Mouse (Mus musculus) embryo, embryonic 9.5 days (tissue): Measurements from ENCODE around the gene 1810010H24Rik.
"Not testable (repeated sequence)": the region's sequence is repeated elsewhere in the genome, so short reads cannot be mapped to it uniquely, and the experiment has no call there.

ENCODE experiments used
- DNase-seq: peaks from one replicate; pipeline ENCODE4 v3.0.0-alpha.2; 2017; ENCODE audit errors: extremely low spot score

1810010H24Rik gene

DNA sequence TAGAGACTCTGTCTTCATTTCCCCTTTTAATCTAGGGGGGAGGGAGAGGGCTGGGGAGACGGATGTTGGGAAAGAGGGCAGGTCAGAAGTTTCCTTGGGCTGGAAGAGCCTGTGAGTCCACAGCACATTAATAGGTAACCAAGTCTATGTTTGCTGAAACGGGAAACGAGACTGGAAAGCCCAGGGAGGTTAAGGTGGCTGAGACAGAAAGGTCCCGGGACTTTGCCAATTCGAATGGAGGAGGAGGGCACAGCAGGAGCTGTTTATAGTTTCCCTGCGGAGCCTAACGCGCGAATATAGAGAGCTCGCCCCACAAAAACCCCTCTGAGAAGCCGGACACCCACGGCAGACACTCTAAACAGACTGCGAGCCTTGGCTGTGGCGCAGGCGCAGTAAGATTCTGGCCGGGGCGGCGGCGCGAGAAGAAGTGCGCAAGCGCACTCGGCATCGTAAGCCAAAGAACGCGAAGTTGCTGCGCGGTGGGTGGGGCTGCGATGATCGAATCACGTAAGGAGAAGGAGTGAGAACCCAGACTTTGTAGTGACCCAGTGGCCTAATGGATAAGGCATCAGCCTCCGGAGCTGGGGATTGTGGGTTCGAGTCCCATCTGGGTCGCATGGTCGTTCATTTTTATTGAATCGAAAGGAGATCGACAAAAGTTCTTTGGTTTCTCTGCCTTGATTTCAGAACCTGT, 13.0 kb upstream of the 1810010H24Rik start:
- peak; percentile 99 for DNase-seq

DNA sequence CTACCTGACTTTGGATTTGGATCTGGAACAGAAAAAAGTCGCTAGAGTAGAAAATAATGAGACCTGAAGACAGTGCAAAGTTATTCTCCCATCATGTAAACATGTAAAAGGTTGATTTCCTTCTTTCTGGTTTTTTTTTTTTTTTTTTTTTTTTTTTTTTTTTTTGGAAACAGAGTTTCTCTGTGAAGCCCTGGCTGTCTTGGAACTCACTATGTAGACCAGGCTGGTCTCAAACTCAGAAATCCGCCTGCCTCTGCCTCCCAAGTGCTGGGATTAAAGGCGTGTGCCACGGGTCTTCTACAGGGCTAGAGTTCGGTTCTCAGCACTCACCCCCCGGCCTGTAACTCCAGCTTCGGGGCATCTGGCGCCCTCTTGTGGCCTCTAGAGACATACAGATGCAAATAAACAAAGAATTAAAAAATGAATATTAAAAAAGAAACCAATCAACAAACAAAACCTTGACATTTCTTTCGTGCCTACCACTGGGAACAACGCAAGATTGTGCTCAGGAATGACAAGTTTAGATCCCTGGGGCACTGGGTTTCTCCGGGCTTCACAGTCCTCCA, 11.4 kb upstream of the 1810010H24Rik start:
- DNase-seq, result no peak

DNA sequence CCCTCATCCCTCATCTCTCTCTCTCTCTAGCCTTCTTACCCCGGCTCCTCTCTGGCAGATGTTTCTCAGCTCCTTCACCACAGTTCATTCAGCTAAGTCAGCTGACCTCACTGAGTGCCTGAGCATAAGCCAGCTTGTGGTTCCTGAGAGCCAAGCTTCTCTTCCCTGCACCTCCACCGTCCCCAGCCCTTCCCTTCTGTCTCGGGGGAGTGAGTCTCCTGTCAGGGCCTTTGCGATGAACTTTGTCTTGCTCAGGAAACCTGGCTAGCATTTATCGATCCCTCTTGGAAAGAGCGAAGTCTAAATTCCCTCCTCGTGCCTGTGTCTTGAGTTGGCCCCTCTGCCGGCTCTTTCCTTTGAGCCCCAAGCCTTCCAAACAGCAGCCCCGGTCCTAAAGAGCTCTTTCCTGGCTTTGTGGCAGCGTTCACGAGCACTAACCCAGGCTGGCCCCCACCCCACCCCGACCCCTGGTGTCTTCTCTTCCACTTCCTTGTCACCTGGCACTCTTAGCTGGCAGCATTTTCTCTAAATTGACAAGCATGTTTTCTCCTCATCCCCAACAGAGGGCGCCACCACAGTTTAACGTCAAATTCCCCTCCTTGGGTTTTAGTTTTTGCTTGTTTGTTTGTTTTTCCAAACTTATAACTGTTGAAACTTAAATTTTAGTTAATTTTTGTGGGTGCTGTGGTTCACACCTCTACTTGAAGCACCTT, 10.7 kb upstream of the 1810010H24Rik start:
- no peak for DNase-seq

DNA sequence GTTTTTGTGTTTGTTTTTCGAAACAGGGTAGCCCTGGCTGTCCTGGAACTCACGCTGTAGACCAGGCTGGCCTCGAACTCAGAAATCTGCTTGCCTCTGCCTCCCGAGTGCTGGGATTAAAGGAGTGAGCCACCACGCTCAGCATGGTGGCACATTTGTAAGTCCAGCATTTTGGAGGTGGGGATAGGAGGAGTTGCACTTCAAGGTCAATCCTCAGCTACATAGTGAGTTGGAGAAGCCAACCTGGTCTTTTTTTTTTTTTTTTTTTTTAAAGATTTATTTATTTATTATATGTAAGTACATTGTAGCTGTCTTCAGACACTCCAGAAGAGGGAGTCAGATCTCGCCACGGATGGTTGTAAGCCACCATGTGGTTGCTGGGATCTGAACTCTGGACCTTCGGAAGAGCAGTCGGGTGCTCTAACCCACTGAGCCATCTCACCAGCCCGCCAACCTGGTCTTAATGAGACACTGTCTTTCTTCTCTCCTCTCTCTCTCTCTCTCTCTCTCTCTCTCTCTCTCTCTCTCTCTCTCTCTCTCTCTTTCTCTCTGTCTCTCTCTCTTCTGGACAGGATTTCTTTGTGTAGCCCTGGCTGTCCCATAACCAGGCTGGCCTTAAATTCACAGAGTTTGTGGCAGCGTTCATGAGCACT, 9.8 kb upstream of the 1810010H24Rik start:
- DNase-seq, result not testable (repeated sequence)

DNA sequence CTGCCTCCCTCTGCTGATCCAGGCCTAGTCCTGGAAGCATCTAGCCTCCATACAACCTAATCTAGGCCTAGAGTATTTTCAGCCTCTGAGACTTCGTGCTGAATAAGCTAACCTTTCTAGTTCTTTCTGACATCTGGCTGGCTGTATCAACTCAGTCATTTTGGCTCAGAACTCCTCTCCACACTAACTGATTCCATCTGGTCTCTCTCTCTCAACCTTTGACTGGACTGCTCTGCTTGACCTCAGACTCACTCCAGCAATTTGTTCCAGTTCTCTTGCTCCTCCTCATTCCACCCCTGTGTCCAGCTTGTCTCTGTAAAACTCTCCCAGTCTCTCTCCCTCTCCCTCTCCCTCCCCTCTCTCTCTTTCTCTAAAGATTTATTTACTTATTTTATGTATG, 8.6 kb upstream of the 1810010H24Rik start:
- DNase-seq, result no peak

DNA sequence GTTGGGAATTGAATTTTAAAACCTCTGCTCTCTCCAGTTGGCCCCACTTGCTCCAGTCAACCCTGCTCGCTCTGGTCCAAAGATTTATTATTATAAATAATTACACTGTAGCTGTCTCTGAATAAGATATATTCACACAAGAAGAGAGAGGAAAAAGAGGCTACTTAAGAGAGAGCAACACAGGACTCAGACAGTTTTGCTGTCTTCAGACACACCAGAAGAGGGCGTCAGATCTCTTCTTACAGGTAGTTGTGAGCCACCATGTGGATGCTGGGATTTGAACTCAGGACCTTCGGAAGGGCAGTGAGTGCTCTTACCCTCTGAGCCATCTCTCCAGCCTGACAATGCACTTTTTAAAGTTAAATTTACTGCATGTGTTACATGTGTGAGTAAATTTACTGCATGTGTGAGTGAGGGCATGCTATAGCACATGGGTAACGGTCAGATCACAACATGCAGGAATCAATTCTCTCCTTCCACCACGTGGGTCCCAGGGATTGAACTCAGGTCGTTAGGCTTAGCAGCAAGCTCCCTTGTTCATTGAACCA, 8.1 kb upstream of the 1810010H24Rik start:
- no peak for DNase-seq

DNA sequence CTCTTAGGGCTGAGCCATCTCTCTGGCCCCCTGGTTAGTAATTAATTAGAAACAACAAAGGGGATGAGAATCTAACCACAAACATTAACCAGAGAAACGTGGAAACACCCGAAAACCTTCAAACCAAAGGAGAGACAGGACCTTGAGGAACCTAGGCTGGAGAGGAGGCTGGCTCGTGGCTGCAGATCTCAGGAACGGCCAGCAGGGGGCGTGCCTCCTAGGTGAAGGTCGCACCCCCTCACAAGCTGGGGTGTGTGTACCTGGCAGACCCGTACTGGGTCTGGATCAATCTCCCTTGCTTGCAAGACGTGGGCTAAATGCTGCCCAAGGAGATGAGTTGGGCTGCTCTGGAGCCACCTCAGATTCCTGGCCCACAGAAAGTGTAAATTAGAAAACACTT, 6.9 kb upstream of the 1810010H24Rik start:
- no peak for DNase-seq

DNA sequence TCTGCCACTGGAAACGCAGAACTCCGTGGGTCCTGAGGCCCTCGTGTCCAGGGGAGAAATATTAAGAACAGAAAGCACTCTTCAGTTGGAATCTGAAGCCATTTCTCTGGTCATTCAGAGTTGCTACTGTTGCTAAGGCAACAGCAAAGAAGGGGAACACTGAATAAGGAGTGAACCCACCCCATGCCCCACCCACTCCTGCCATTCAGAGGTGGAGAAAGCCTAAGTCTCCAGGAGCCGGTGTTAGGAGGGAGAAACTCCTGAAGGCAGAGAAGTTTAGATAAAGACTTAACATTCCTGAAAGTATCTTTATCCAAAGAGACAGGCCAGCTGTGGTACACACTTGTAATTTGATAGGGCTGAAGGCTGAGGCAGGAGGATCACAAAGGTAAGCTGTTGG, 6.2 kb upstream of the 1810010H24Rik start:
- DNase-seq, result no peak

DNA sequence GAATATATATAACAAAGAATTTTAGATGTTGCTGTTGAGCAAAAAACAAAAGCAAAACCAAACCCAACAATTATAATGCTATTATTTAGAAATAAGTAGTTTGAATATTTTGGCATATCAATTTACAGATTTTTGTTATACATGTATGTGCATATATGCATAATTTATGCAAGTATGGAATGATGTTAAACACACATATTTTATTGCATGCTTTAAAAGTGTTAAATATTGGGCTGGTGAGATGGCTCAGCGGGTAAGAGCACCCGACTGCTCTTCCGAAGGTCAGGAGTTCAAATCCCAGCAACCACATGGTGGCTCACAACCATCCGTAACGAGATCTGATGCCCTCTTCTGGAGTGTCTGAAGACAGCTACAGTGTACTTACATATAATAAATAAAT, 5.8 kb upstream of the 1810010H24Rik start:
- not testable (repeated sequence) for DNase-seq

DNA sequence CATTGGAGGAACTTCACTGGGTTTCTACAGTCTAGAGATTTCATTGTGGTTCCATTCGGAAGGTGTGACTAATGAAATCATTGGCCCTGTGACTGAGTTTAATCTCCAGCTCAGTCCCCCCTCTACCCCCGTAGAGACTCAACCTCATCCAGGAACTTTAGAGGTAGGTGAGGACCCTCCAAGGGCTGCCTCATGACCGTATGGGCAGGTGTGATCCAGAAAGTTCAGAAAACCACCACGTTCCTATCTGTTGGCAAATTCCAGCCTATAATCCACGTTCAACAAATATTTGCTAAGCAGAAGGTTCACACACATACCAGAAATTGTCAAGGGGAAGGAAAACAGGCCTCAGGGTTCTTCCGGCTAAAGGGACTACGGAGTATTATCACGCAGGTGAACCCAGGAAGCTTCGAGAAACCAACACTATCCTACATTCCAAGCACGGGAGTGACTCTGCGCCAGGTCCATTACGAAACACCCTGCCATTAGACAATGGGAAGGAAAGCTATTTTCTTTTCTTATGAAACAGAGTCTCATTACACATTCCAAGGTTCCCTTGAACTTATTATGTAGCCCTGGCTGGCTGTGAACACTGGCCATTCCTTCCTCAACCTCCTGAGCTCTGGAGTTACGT, 3.3 kb upstream of the 1810010H24Rik start:
- no peak for DNase-seq

DNA sequence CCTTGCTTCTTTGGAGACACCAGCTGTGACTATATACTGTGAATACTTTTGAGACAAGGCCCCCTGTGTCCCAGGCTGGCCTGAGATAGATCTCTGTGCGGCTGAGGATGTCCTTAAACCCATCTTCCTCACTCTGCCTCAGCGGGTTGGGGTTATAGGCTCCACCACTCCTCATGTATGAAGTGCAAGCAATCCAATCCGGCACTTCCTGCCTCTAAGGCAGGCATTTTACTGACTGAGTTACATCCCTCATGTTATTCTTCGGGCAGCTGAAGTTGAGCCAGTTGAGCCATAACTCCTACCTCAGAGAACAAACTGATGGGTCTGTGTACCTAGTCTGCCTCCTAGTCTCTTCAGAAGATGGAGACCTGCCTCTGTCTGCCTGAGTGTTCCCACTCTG, 1.1 kb upstream of the 1810010H24Rik start:
- no peak for DNase-seq

DNA sequence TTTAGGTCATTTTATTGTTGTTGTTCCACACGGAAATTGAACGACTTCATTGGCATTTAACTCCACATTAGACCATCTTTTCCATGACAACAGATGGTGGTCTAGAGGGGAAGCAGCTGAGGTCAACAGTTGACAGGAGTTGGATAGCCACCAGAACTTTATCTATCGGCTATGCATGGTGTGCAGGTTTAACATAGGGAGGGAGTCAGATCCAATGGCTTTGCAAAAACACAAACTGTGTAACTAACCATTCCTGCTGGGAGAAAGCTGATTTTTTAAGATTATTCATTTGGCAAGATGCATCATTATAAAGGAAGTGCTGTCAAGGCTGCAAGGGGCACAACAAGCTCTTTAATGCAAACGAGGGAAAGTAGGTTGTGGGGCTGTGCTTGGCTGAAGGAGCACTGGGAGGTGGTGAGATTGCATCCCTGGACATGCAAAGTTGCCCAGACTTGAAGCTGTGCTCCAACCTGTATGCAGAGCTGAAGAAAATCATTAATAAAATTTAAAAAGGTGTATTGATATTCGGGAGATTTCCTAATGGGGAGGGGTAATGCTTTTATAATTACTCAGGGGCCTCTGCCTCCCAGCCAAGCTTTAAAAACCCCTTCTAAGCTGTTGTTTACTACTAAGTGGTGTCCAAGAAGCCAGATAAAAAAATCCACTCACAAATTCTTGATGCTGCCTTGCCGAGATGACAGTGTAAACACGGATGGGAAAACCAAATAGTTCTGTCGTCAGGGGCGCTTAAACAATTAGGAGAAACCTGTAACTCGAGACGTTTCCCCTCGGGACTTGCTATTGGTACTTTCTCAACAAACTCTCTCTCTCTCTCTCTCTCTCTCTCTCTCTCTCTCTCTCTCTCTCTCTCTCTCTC, 1.3 kb downstream of the 1810010H24Rik start:
- peak; percentile 8 for DNase-seq

DNA sequence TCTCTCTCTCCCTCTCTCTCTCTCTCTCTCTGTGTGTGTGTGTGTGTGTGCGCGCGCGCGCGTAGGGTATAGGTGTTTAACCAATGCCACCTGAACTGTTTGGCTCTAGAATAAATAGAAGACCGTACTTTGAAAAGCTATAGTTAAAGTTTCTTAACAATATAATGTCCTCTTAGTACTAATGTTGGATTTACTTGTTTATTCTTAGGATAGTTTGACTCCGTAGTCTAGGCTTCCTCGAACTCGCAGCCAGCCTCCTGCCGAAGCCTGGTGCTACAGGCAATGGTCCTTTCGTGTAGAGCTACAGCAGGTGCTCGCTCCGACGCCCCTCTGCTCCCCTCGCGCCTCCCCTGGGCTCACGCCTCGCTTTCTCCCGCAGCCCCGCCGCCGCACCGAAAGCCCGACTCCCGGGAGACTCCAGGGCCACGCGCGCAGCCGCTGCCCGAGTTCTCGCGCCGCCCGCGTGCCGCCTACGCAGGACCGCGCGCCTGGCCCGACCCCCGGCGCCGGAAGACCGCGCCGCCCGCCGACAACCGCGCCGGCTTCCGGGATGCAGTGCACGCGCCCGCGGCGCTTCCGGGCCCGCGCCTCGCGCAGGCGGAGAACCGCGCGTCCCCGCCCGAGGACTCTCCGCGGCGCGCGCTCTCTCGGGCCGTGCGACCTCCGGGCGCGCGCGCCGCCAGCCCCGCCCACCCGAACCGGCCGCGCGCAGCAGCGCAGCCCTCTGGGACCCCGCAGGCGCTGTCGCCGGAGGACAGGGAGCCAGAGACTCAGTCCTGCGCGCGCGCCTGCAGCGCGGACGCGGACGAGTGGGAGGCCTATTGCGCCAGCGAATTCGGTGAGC, 2.2 kb downstream of the 1810010H24Rik start:
- peak; percentile 86 for DNase-seq

DNA sequence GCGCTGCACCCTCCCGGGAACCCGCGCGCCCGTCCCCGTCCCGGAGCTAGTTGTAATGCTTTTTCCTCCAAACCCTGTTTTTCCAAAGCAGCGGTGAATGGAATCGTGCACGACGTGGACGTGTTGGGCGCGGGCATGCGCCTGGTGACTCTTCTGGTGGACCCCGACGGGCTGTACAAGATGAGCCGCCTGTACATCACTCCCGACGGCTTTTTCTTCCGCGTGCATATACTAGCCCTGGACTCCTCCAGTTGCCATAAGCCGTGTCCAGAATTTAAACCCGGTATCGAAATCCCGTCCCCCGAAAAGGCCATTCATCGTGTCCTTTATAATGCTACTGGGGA, 2.8 kb downstream of the 1810010H24Rik start:
- DNase-seq, result no peak

DNA sequence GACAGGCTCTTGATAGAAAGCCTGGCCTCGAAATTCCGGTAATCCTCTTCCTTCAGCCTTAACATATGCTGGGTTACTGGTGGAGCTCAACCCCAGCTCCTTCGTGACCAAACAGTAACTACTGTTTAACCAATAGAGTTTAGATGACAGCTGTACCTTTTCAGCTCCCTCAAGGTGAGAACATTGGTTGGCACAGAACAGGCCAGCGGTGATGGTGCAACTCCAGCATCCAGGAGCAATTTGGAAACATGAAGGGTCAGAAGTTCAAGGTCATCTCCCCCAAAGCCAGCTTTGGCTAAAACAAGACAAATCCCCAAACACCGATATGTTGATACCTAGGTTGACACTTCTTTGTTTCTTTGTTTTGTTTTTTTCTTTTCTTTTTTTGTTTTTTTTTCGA, 3.3 kb downstream of the 1810010H24Rik start:
- DNase-seq, result no peak

DNA sequence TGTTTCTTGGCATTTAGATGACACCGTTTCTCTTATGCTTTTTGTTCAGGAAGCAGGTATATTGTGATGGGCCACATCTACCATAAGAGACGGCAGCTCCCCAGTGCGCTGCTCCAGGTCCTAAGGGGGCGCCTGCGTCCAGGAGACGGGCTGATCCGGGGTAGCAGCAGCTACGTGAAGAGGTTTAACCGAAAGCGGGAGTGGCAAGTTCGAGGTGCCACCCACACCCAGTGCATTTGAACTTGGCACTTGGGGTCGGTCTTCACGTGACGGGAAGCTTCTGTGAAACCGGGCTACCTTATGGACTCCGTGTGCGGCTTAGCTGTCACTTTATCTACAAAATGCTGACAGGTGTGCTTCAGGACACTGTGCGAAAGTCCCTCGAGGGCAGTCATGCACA, 4.1 kb downstream of the 1810010H24Rik start:
- no peak for DNase-seq

DNA sequence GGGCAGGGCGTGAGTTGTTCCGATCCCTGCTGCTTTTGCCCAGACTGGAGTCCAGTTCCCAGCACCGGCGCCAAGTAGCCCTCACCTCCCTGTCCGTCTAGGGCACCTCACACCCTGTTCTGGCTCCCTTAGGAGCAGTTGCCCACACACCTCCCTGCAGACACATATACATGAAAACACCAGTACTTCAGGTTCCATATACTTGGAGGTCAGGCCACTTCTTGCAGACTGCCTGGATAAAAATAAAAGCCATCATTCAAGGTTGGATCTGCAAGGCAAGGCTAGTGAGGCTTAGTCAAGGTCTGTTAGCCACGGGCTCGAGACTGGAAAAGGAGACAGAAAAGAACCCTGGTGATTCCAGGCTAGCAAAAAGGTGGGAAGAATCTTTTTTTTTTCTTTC, 6.2 kb downstream of the 1810010H24Rik start:
- DNase-seq, result peak; percentile 14

DNA sequence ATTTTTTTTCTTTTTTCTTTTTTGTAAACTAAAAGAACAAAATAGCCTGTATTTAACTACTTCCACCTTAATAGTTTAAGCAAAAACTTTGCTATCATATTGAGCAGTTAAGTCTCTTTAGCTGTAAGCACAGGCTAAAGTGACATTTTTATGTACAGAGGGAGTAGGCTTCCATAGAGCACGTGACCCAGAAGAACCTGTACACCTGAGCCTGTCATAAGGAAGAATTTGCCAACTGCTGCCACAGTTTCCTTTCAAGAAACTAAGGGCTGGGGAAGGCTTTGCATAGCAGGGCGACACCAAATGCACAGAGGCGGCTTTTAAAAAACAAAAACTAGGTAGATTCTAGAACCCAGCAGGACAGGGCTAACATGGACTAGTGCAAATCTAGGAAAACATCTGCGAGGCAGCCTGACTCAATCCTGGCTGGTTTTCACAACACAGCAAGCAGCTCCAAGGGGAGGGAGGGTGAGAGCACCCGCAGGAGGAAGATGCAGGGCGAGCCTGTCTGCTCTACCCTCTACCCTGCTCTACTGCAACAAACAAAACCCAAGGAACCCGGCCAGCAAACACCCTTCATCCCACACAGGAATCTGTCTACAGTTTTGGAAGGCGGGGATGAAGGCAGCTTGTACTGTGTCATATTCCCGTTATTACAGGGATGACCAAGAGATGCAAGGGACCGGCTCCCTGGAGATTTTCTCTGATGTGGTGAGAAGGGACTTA, 8.8 kb downstream of the 1810010H24Rik start:
- no peak for DNase-seq

DNA sequence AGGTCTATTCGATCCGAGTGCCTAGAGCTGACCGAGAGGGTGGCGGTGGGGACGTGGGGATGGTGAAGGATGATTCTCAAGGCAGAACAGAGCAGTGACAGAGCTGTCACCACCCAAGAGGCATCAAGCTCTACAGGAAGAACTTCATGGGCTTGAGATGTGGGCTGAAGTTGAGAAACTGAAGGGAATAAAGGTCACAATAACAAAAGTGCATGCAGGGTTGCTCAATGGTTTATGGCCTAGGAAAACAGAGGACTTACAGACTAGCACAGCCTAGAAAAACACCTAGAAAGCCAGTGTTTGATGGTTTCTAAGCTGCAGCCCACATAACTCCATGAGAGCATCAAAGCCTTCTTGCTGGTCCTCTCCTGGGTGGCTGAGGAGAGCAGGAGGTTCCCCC, 13.9 kb downstream of the 1810010H24Rik start:
- no peak for DNase-seq
